Mouse (Mus musculus): ENCODE data around the gene Ebp.

Gene Ebp

GRCm38 (mm10) chrX:8192126-8192639 lies 1.1 kb downstream of the Ebp start:
- no peak for DNase-seq (ENCODE audit: low spot score in 2 of 2)

- no peak for DNase-seq (ENCODE audit: low spot score in 2 of 2)
These were observed 10.3 kb downstream of the Ebp start for GRCm38 (mm10) chrX:8182871-8183540.

GRCm38 (mm10) chrX:8179646-8180045 lies 13.7 kb downstream of the Ebp start:
- DNase-seq (ENCODE audit: low spot score in 2 of 2): no peak

- no peak for DNase-seq (ENCODE audit: low spot score in 2 of 2)
These were observed 14.4 kb downstream of the Ebp start for GRCm38 (mm10) chrX:8178871-8179270.

- DNase-seq (ENCODE audit: low spot score in 2 of 2): peak; percentile 78 to 81
These were observed 17.6 kb downstream of the Ebp start, which contains the start of gene Tbc1d25 for GRCm38 (mm10) chrX:8175504-8176385. Tbc1d25 (minus strand) TSS chrX:8176181.

GRCm38 (mm10) chrX:8175169-8175503 lies 18.2 kb downstream of the Ebp start:
- DNase-seq (ENCODE audit: low spot score in 2 of 2): no peak

- no peak for DNase-seq (ENCODE audit: low spot score in 2 of 2)
These were observed 25.3 kb downstream of the Ebp start for GRCm38 (mm10) chrX:8167716-8168647.

GRCm38 (mm10) chrX:8164471-8164870 lies 28.8 kb downstream of the Ebp start:
- no peak for DNase-seq (ENCODE audit: low spot score in 2 of 2)

GRCm38 (mm10) chrX:8163076-8163475 lies 30.2 kb downstream of the Ebp start:
- peak in 1 of 2 experiments; percentile 9 for DNase-seq (ENCODE audit: low spot score in 2 of 2)

- DNase-seq (ENCODE audit: low spot score in 2 of 2): peak; percentile 81 to 82
These were observed 47.9 kb downstream of the Ebp start, which contains the start of gene Rbm3 for GRCm38 (mm10) chrX:8145153-8145991. Rbm3 (minus strand) TSS chrX:8145880.

GRCm38 (mm10) chrX:8143750-8144149 lies 49.6 kb downstream of the Ebp start:
- no peak for DNase-seq (ENCODE audit: low spot score in 2 of 2)

- no peak for DNase-seq (ENCODE audit: low spot score in 2 of 2)
These were observed 50.4 kb downstream of the Ebp start for GRCm38 (mm10) chrX:8142948-8143347.

- no peak for DNase-seq (ENCODE audit: low spot score in 2 of 2)
These were observed 52.3 kb downstream of the Ebp start for GRCm38 (mm10) chrX:8141058-8141457.

GRCm38 (mm10) chrX:8140446-8140845 lies 52.9 kb downstream of the Ebp start:
- no peak for DNase-seq (ENCODE audit: low spot score in 2 of 2)

GRCm38 (mm10) chrX:8139480-8139879 lies 53.8 kb downstream of the Ebp start:
- no peak for DNase-seq (ENCODE audit: low spot score in 2 of 2)

GRCm38 (mm10) chrX:8135886-8136285 lies 57.4 kb downstream of the Ebp start:
- no peak for DNase-seq (ENCODE audit: low spot score in 2 of 2)
